Mouse (Mus musculus) midbrain, embryonic 14.5 days (tissue): ENCODE measurements at regions not wholly inside any gene's neighbourhood (a gene's known extent, or its start where the extent isn't known, plus 50 kb on each side); places are given as distances from the start of the nearest gene placed in this dataset.

Source experiments
- ATAC-seq: fragments of 200-750 bp; cut with Nextera tagmentation; 2 replicates; pipeline ENCODE4 v1.8.0; 2017; ENCODE audit warnings: moderate number of reproducible peaks, moderate library complexity; ENCODE audit not compliant: low FRiP score, low TSS enrichment
- DNase-seq: peaks from one replicate; pipeline ENCODE4 v3.0.0-alpha.2; 2015
- H3K27ac ChIP-seq: fragments of 300-500 bp; sonication (generic); replicated peaks from 2 replicates; pipeline ENCODE4 v1.5.1; 2014; ENCODE audit warnings: mild to moderate bottlenecking, low read depth, low read length, moderate library complexity
- H3K27me3 ChIP-seq: fragments of 300-500 bp; sonication (generic); 2 replicates; pipeline ENCODE4 v1.6.1; 2014; ENCODE audit warnings: low read length, control low read depth, mixed read lengths; ENCODE audit not compliant: control insufficient read depth, insufficient read depth
- H3K36me3 ChIP-seq: fragments of 300-500 bp; sonication (generic); 2 replicates; pipeline ENCODE4 v1.6.1; 2014; ENCODE audit warnings: low read length, control low read depth; ENCODE audit not compliant: control insufficient read depth, insufficient read depth
- H3K4me1 ChIP-seq: fragments of 300-500 bp; sonication (generic); 2 replicates; pipeline ENCODE4 v1.6.1; 2014; ENCODE audit warnings: mild to moderate bottlenecking, antibody characterized with exemption, low read length, control low read depth; ENCODE audit not compliant: control insufficient read depth, insufficient read depth
- H3K4me2 ChIP-seq: fragments of 300-500 bp; sonication (generic); 2 replicates; pipeline ENCODE4 v1.6.1; 2014; ENCODE audit warnings: mild to moderate bottlenecking, low read length, moderate library complexity
- H3K4me3 ChIP-seq: fragments of 300-500 bp; sonication (generic); replicated peaks from 2 replicates; pipeline ENCODE4 v1.5.1; 2014; ENCODE audit warnings: low read depth, low read length
- H3K9ac ChIP-seq: fragments of 300-500 bp; sonication (generic); replicated peaks from 2 replicates; pipeline ENCODE4 v1.6.1; 2014; ENCODE audit warnings: mild to moderate bottlenecking, low read length, moderate library complexity
- H3K9me3 ChIP-seq: fragments of 300-500 bp; sonication (generic); 2 replicates; pipeline ENCODE4 v1.6.1; 2016; ENCODE audit warnings: low read length, control low read depth, mixed read lengths; ENCODE audit not compliant: control insufficient read depth
- WGBS: fragments of 180-500 bp; shearing (Covaris S2); extraction: QIAGEN DNeasy Blood & Tissue Kit; methylation state at CpG from one replicate; pipeline ENCODE4 v1.1.7; 2014; 5-methylcytosine and 5-hydroxymethylcytosine counted together

DNA sequence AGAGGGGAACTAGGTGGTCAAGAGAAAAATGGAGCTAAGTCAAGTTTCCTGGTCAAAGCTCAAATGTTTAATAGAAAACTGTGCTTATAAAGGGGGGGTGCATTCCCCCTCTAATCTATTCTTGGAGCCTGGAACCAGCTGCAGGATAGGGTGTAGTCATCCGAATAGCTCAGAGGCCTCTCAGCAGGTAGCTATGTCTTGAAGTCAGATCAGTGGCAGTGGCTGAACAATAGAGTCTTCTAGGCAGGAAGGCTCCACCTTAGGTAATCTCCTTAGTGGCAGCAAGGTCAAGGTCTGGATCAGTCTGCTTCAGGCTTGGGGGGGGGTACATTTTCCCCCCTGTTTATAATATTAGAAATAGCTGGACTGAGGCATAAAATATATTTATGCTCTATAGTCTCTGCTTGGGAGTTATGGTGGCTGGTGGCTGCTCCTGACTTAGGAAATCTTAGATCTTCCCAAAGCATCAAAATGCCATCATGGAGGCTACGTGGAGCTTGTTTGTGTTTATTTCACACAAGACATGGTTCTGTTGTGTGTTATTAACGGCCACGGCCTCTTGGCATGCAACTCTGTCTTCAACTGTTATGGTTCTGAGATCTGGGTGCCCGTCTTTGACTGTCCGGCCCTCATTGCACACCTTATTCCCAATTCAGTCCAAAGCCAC lies 1984.1 kb downstream of the Cntnap5b start:
- no peaks in the 10 kb centered on the region for H3K9me3 ChIP-seq
- no peak overlapping the region for H3K27ac ChIP-seq
- no peak overlapping the region for H3K9ac ChIP-seq
- H3K4me2 ChIP-seq, result no peak overlapping the region
- H3K27me3 ChIP-seq, result no peaks in the 10 kb centered on the region
- no peak overlapping the region for H3K4me3 ChIP-seq
- H3K4me1 ChIP-seq, result no peaks in the 10 kb centered on the region
- DNase-seq (peak; percentile 1), ATAC-seq (no peak)
- no peaks in the 10 kb centered on the region for H3K36me3 ChIP-seq
- 22% methylated on average over 6 of the region's 6 CpGs for WGBS

DNA sequence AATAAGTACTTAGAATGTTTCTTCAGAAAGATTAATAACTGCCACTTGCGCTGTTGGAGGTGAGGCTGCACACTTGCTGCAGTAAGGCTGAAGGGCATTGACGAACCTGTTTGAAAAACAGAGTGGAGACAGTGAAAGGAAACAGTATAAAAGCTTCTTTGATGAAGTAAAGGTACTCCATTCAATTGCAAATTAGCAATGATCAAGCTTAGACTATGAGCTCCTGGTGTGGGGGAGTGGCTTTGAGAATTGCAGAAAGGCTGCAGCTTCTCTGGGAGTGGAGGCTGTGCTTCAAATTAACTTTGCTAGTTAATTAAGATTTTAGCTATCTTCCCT lies 1984.6 kb downstream of the Cntnap5b start:
- no peaks in the 10 kb centered on the region for H3K4me1 ChIP-seq
- no peaks in the 10 kb centered on the region for H3K36me3 ChIP-seq
- H3K4me3 ChIP-seq, result no peak overlapping the region
- ATAC-seq, result no peak
- H3K9me3 ChIP-seq, result no peaks in the 10 kb centered on the region
- H3K9ac ChIP-seq, result no peak overlapping the region
- H3K27ac ChIP-seq, result no peak overlapping the region
- no peak overlapping the region for H3K4me2 ChIP-seq
- peak; percentile 3 for DNase-seq
- 7% methylated on average over 2 of the region's 2 CpGs for WGBS
- no peaks in the 10 kb centered on the region for H3K27me3 ChIP-seq

GRCm38 (mm10) chr1:101805830-101806229 lies 2033.3 kb downstream of the Cntnap5b start:
- no peak overlapping the region for H3K4me3 ChIP-seq
- H3K27ac ChIP-seq, result no peak overlapping the region
- ATAC-seq, result no peak
- DNase-seq, result no peak
- no peaks in the 10 kb centered on the region for H3K9me3 ChIP-seq
- H3K27me3 ChIP-seq, result no peaks in the 10 kb centered on the region
- H3K36me3 ChIP-seq, result no peaks in the 10 kb centered on the region
- no peak overlapping the region for H3K9ac ChIP-seq
- H3K4me1 ChIP-seq, result no peaks in the 10 kb centered on the region
- no peak overlapping the region for H3K4me2 ChIP-seq
- 64% methylated on average over 1 of the region's 1 CpGs for WGBS
